Mouse (Mus musculus): ENCODE data around the gene Clca2.

DNA sequence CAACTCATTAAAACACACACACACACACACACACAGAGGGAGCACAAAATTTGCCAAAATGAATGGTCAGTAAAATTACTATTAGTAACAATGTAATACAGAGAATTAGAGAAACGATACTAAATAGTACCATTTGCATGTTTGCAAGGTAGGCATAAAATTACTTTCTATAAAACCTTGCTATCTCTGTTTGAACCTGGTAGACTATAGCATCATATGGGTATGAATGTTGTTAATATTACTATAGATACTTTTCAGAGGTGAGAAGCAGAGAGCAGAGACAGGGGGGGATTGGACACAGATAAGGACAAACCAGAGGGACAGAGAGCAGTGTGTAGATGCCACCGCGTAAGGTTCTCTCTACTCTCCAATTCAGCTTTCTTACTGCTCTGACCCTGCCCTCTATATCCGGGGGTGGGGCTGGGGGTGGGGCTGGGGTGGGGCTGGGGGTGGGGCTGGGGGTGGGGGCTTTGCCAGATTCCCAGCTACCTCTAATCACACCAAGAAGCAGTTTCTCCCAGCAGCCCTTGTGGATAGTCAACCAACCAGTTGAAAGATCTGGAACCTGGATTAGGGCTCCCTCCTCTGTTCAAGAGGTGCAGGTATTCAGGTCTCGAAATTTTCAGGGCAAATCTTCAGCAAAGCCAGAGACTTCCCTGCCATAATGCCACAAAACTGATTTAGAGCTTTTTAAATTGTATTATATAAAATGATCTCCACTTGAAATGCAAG, 6.7 kb upstream of the Clca2 start:
- no peak; the same call in 1 of the 2 replicates for TF ChIP-seq CTCF (IDR thresholded peaks at IDR 0.05; ENCODE audit: low read depth)
- TF ChIP-seq EP300 (IDR thresholded peaks at IDR 0.05; ENCODE audit: low read depth) = no peak

Measured in heart, postnatal 0 days (tissue).